Mouse (Mus musculus) forebrain, embryonic 16.5 days (tissue): ENCODE measurements at regions not wholly inside any gene's neighbourhood (a gene's known extent, or its start where the extent isn't known, plus 50 kb on each side); places are given as distances from the start of the nearest gene placed in this dataset. TPM values are rescaled to one million over a fixed set of nuclear protein-coding genes. Genes with fewer than 3 reads are reported as not detected.

Source experiments
- ATAC-seq: fragments of 200-750 bp; cut with Nextera tagmentation; 2 replicates; pipeline ENCODE4 v1.8.0; 2017; ENCODE audit warnings: mild to moderate bottlenecking, moderate library complexity
- H3K27ac ChIP-seq: fragments of 300-500 bp; sonication (generic); 2 replicates; pipeline ENCODE4 v1.5.1; 2014; ENCODE audit warnings: low read length, control low read depth
- H3K27me3 ChIP-seq: fragments of 300-500 bp; sonication (generic); replicated peaks from 2 replicates; pipeline ENCODE4 v1.6.1; 2014; ENCODE audit warnings: low read length; ENCODE audit not compliant: control insufficient read depth, insufficient read depth
- H3K36me3 ChIP-seq: fragments of 300-500 bp; sonication (generic); 2 replicates; pipeline ENCODE4 v1.6.1; 2014; ENCODE audit not compliant: control insufficient read depth, insufficient read depth
- H3K4me1 ChIP-seq: fragments of 300-500 bp; sonication (generic); replicated peaks from 2 replicates; pipeline ENCODE4 v1.6.1; 2014; ENCODE audit warnings: low read length; ENCODE audit not compliant: control insufficient read depth, insufficient read depth
- H3K4me2 ChIP-seq: fragments of 300-500 bp; sonication (generic); 2 replicates; pipeline ENCODE4 v1.6.1; 2014; ENCODE audit warnings: mild to moderate bottlenecking, low read length, control low read depth
- H3K4me3 ChIP-seq: fragments of 300-500 bp; sonication (generic); replicated peaks from 2 replicates; pipeline ENCODE4 v1.5.1; 2014; ENCODE audit warnings: mild to moderate bottlenecking, low read length, control low read depth
- H3K9ac ChIP-seq: fragments of 300-500 bp; sonication (generic); replicated peaks from 2 replicates; pipeline ENCODE4 v1.6.1; 2014; ENCODE audit warnings: low read depth, low read length, control low read depth
- H3K9me3 ChIP-seq: fragments of 300-500 bp; sonication (generic); 2 replicates; pipeline ENCODE4 v1.6.1; 2016; ENCODE audit warnings: low read length; ENCODE audit not compliant: control insufficient read depth
- WGBS: fragments of 180-500 bp; shearing (Covaris S2); extraction: QIAGEN DNeasy Blood & Tissue Kit; methylation state at CpG from one replicate; pipeline ENCODE4 v1.1.7; 2014; 5-methylcytosine and 5-hydroxymethylcytosine counted together
- microRNA-seq: library from miRNA; unstranded; fragments of <30 nt; microRNA quantifications from one replicate; pipeline ENCODE4, GENCODE M21; 2017

- Histone ChIP-seq H3K27ac (no peak overlapping the region), H3K9me3 (no peaks in the 10 kb centered on the region), H3K4me3 (no peak overlapping the region), H3K36me3 (no peaks in the 10 kb centered on the region), H3K27me3 (no peaks in the 10 kb centered on the region), H3K4me2 (no peak overlapping the region), H3K4me1 (no peaks in the 10 kb centered on the region), H3K9ac (no peak overlapping the region)
- ATAC-seq, result no peak
- WGBS, result 97% methylated on average over 1 of the region's 1 CpGs
Measured at GRCm38 (mm10) chr6:107459220-107459619, 70.3 kb upstream of the Lrrn1 start.

- H3K27me3 ChIP-seq, result no peaks in the 10 kb centered on the region
- peak; percentile 98 for ATAC-seq
- H3K27ac ChIP-seq, result no peak overlapping the region
- H3K4me2 ChIP-seq, result no peak overlapping the region
- WGBS, result 0% methylated on average over 2 of the region's 2 CpGs
- H3K4me3 ChIP-seq, result no peak overlapping the region
- H3K9me3 ChIP-seq, result no peaks in the 10 kb centered on the region
- H3K4me1 ChIP-seq, result no peaks in the 10 kb centered on the region
- no peak overlapping the region for H3K9ac ChIP-seq
- H3K36me3 ChIP-seq, result no peaks in the 10 kb centered on the region
Measured at GRCm38 (mm10) chr6:107462440-107462839, 67.1 kb upstream of the Lrrn1 start.

GRCm38 (mm10) chr6:107473395-107473794 lies 56.2 kb upstream of the Lrrn1 start:
- no peak overlapping the region for H3K27ac ChIP-seq
- no peaks in the 10 kb centered on the region for H3K27me3 ChIP-seq
- WGBS, result 90% methylated on average over 2 of the region's 2 CpGs
- no peaks in the 10 kb centered on the region for H3K9me3 ChIP-seq
- no peak for ATAC-seq
- H3K36me3 ChIP-seq, result no peaks in the 10 kb centered on the region
- H3K9ac ChIP-seq, result no peak overlapping the region
- no peaks in the 10 kb centered on the region for H3K4me1 ChIP-seq
- no peak overlapping the region for H3K4me2 ChIP-seq
- H3K4me3 ChIP-seq, result no peak overlapping the region

- no peaks in the 10 kb centered on the region for H3K9me3 ChIP-seq
- 51% methylated on average over 4 of the region's 4 CpGs for WGBS
- no peak overlapping the region for H3K27ac ChIP-seq
- H3K4me2 ChIP-seq, result no peak overlapping the region
- H3K4me1 ChIP-seq, result no peaks in the 10 kb centered on the region
- no peaks in the 10 kb centered on the region for H3K36me3 ChIP-seq
- ATAC-seq, result peak; percentile 40; the same call in 1 of the 2 replicates
- no peak overlapping the region for H3K4me3 ChIP-seq
- H3K9ac ChIP-seq, result no peak overlapping the region
- no peaks in the 10 kb centered on the region for H3K27me3 ChIP-seq
Measured at GRCm38 (mm10) chr6:107474125-107474524, 55.4 kb upstream of the Lrrn1 start.

Small RNAs in the stretch of these regions (microRNA-seq; reads per million reads assigned to microRNA genes)
- not detected for gene Gm27690
